Mouse (Mus musculus) cerebellum, postnatal 36 days (tissue): Measurements from ENCODE around the gene Rln3.

Experiments
- DNase-seq, 2 experiments: peaks; one replicate each; pipeline ENCODE4 v3.0.0; 2021 to 2022; ENCODE audit warnings: mixed read lengths in 2 of 2

Gene Rln3

GRCm38 (mm10) chr8:84044900-84045299, at the start of gene Rln3:
Gene Rln3, minus strand, starts transcription at chr8:84045000.
- DNase-seq: no peak

- no peak for DNase-seq
These were observed 45.8 kb upstream of the Rln3 start for GRCm38 (mm10) chr8:84090585-84090984.

- DNase-seq: no peak
These were observed 44.5 kb upstream of the Rln3 start for GRCm38 (mm10) chr8:84089277-84089676.

GRCm38 (mm10) chr8:84087821-84088220, 43.0 kb upstream of the Rln3 start:
- DNase-seq: no peak

GRCm38 (mm10) chr8:84087156-84087555, 42.4 kb upstream of the Rln3 start:
- no peak for DNase-seq

- no peak for DNase-seq
These were observed 39.7 kb upstream of the Rln3 start for GRCm38 (mm10) chr8:84084341-84085115.

GRCm38 (mm10) chr8:84083829-84084241, 39.0 kb upstream of the Rln3 start:
- DNase-seq: no peak

GRCm38 (mm10) chr8:84079206-84079605, 34.4 kb upstream of the Rln3 start:
- DNase-seq: no peak

GRCm38 (mm10) chr8:84076849-84077248, 32.0 kb upstream of the Rln3 start:
- DNase-seq: no peak

- no peak for DNase-seq
These were observed 31.6 kb upstream of the Rln3 start for GRCm38 (mm10) chr8:84076412-84076811.

GRCm38 (mm10) chr8:84073230-84073976, 28.6 kb upstream of the Rln3 start:
- no peak for DNase-seq

GRCm38 (mm10) chr8:84072321-84072720, 27.5 kb upstream of the Rln3 start:
- DNase-seq: no peak

- DNase-seq: no peak
These were observed 27.1 kb upstream of the Rln3 start for GRCm38 (mm10) chr8:84071921-84072320.

- no peak for DNase-seq
These were observed 25.9 kb upstream of the Rln3 start for GRCm38 (mm10) chr8:84070667-84071066.

- no peak for DNase-seq
These were observed 25.4 kb upstream of the Rln3 start for GRCm38 (mm10) chr8:84070241-84070640.

- DNase-seq: no peak
These were observed 24.9 kb upstream of the Rln3 start for GRCm38 (mm10) chr8:84069750-84070149.

GRCm38 (mm10) chr8:84069169-84069568, 24.4 kb upstream of the Rln3 start:
- no peak for DNase-seq

- no peak for DNase-seq
These were observed 23.7 kb upstream of the Rln3 start for GRCm38 (mm10) chr8:84068316-84069035.

GRCm38 (mm10) chr8:84067911-84068310, 23.1 kb upstream of the Rln3 start:
- no peak for DNase-seq

- DNase-seq: peak; percentile 95
These were observed 22.3 kb upstream of the Rln3 start for GRCm38 (mm10) chr8:84067047-84067573.

GRCm38 (mm10) chr8:84066291-84066930, 21.6 kb upstream of the Rln3 start, which contains the start of gene Rfx1:
Gene Rfx1, plus strand, starts transcription at chr8:84066834.
- peak; percentile 99 for DNase-seq

GRCm38 (mm10) chr8:84065457-84066072, 20.8 kb upstream of the Rln3 start:
- DNase-seq: no peak
